Mouse (Mus musculus) cerebellum, postnatal 14 days (tissue): ENCODE data around the gene Leo1.
A peak's percentile ranks its signal among the peaks of the same experiment; 100 is the strongest.
"Not testable (repeated sequence)": the region's sequence is repeated elsewhere in the genome, so short reads cannot be mapped to it uniquely, and the experiment has no call there.

Experiments used
- DNase-seq, 2 experiments: peaks; one replicate each; pipeline ENCODE4 v3.0.0; 2021; ENCODE audit warnings: mixed read lengths in 2 of 2

The Leo1 gene

DNA sequence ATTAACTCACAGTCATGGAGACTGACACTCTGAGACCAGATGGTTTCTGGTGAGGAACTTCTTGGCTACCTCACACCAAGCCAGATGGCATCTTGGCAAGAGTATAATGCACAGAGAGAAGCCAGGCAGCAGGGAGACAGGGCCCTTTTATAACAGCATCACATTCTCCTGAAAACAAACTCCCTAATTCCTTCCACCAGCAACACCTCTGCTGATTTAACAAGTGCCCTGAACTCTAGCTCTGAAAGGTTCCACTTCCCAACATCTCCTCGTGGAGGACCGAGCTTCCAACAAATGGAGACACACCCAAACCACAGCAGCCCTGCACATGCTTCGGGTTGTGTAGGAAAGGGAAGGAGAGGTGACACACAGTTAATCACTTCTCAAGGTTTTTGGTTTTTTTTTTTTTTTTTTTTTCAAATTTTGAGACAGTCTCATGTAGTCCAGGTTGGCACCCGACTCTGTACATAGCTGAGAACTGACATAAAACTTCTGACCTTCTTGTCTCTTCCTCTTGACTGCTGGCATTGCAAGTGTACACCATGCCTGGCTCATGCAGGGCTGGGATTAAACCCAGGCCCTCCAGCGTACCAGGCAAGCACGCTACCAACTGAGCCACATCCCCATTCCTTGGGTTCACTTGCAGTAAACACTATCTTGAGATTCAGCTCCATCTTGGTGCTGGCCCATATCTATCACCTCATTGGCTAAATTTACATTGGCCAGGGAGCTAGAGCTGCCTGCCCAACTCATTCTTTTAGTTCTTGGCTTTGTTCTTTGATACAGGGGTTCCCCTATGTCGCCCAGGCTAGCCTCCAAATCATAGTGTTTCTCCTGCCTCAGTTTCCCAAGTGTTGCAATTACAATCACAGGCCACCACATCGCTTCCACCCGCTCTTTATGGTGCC lies 13.7 kb upstream of the Leo1 start:
- DNase-seq, result peak; percentile 75 to 86

DNA sequence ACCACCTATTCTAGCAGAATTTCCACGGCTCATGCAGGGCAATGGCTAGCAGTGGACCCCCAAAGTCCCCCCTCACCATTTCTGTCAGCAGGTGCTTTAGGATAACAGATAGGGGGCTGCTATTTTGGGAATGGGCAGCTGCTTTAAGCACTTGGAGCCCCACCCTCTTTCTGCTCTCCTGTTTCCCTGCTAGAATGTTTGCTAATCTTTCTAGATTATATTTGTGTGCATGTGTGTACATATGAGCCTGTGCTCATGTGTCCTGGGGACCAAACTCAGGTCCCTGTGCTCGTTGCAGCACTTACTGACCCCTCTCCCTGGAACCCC lies 13.1 kb upstream of the Leo1 start:
- DNase-seq, result no peak

DNA sequence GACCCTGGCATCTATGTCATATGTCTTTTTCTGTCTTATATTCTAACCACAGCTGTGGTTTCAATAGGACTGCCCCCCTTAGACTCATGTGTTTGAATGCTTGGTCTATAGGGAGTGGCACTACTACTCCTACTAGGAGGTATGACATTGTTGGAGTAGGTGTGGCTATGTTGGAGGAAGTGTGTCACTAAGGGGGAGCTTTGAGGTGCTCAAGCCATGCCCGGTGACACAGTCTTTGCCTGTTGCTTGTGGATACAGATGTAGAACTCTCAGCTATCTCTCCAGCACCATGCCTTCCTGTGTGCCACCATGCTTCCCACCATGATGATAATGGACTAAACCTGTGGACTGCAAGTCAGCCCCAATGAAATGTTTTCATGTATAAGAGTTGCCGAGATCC lies 12.3 kb upstream of the Leo1 start:
- DNase-seq, result no peak

DNA sequence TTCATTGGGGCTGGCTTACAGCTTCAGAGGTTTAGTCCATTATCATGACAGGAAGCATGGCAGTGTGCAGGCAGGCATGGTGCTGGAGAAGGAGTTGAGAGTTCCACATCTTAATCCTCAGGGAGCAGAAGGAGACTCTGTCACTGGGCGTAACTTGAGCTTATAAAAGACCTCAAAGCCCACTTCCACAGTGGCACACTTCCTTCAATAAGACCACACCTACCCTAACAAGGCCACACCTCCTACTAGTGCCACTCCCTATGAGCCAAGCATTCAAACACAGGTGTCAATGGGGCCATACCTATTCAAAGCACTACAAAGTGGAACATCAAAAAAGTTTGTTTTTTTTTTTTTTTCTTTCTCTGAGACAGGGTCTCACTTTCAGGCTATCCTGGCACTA lies 11.7 kb upstream of the Leo1 start:
- no peak for DNase-seq

DNA sequence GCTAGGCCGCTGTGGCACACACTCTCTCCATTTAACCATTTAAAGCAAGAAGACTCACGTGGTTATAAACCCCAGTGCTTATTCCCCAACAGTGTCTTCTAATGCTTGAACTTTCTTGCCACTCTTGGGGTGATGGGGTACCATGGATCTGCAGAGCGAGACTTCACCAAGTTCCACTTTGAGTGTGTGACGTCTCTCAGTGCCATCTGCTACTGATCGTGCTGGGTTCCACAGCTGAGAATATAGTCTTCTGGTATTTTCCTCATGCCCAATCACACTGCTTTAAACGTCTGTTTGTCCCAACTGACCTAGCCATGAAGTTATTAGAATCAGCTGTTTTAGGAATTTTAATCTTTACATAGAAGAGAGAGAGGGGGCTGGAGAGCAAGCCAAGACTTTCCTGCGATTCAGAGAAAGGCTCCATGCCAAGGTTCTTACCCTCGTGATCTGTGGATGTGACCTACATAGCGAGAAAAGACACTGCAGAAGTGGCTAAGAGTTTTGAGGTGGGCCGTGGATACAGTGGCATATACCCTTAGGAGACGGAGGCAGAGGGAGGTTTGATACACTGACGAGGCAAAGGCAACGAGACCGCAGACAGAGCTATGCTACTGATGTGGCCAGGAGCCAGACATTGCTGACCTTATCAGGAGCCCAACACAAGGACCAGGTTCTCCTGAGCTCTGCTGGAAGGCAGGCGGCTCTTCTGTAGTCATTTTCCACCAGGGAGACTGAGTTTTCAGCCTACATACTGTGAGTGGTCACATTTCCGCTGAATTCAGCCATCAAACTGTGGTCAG lies 10.3 kb upstream of the Leo1 start:
- DNase-seq, result peak; percentile 67 to 72

DNA sequence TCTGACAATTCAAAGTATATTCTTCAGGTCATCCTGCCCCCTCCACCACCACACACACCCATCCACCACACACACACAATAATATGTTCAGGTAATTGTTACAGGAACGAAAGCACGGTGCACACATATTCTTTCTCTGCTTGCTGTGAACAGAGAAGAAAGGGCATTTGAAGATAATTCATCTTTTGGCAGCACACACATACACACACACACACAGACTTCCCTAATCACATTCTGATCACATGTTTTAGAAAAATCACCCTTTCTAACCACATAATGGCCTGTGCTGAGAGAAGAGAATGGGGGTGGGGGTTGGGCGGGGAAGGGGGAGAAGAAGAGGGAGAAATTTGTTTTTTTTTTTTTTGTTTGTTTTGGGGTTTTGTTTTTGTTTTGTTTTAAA lies 8.6 kb upstream of the Leo1 start:
- no peak for DNase-seq

DNA sequence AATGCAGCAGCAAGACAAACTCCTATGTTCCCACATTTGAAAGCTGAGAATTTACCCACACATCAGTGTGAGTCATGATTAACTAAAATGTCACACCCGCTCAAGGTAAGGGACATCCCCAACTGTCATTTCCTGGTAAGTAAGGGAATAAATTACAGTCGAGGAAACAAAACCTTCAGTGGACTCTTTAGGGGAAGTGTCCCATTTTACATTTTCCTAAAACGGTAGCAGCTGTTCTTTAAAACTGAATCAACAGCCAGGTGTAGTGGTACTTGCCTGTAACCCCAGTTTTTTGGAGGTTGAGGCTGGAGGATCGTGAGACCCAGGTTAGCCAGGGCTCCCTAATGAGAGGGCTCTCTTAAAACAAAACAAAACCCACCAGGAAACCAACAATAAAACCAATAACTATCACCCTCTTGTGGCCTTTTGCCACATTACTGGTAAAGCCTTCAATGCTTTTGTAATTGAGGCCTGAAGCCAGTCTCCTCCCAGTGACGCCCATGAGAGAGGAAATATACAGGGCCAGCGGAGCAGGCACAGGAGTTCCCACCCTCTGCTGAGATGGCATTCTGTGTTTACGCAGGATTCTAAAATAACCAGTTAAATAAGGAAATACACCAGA lies 7.0 kb upstream of the Leo1 start:
- peak; percentile 78 to 80 for DNase-seq

DNA sequence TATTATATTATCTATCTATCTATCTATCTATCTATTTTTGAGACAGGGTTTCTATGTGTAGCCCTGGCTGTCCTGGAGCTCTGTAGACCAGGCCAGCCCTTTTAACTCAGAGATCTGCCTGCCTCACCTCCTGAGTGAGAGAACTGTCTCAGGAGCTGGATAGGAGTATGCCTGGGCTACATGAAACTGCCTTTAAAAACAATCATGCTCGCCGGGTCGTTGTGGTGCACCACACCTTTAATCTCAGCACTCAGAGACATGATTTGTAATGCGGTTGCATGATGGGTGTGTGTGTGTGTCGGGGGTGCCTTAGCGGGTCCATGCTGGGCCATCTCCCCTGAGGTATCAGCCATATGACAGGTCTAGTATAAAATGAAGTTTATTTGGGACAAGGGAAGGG lies 6.5 kb upstream of the Leo1 start:
- no peak for DNase-seq

DNA sequence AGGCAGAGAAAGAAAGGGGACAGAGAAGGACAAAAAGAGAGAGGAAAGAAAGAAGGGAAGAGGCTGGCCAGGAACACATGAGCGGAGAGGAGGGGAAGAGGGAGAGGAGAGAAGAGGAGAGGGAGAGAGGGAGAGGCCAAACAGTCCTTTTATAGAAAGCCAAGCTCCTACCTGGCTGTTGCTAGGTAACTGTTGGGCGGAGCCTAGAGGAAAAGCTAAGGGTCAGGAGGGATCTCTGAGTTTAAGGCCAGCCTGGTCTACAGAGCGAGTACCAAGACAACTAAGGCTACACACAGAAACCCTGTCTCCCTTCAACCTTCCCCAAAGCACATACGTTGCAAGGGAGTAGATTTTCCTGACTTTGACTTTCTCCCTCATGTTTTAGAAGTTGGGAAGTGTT lies 6.0 kb upstream of the Leo1 start:
- no peak for DNase-seq

DNA sequence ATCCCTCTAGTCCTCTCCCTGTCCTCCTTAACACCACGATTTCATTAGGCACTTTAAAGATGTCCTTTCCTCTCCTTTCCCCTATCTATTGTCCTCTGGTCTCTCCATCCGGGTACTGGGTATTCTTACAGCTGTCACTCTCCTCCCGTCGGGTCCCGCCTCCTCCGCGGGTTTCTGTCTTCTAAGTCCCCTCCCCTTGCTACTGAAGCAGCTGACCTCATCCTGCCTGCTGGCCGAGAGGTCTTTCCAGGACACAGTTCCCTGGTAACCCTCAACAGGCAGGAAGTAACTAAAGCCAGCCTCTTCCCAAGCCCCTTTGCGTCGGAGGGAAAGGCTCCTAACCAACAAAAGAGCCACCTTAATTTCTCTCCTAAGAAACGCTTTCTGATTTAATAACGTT lies 5.4 kb upstream of the Leo1 start:
- peak; percentile 71 to 82 for DNase-seq

DNA sequence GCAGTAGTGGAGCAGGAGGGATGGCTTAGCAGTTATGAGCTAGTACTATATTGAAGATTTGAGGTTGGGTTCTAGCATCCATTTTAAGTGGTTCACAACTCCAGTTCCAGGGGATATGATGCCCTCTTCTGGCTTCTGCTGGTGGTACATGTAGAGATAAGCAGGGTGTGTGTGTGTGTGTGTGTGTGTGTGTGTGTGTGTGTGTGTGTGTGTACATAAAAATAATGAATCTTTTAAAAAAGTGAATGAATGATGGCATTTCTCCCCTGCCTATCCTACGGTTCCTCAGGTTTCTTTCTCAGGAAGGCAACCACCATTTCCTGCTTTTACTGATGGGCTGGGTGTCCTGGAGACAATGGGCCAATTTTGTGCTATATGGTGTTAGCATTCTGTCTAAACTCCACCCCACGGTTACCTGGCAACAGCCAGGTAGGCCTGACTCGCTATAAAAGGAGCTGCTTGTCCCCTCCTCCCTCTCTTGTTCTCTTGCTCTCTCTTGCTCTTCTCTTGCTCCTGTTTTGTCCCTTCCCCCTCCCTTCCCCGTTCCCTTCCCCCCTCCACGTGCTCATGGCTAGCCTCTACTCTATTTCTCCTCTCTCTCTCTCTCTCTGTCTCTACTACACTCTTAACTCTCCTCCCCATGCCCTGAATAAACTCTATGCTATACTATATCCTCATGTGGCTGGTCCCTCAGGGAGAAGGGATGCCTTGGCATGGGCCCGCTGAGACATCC lies 3.5 kb upstream of the Leo1 start:
- peak in 1 of 2 experiments; percentile 69 for DNase-seq

DNA sequence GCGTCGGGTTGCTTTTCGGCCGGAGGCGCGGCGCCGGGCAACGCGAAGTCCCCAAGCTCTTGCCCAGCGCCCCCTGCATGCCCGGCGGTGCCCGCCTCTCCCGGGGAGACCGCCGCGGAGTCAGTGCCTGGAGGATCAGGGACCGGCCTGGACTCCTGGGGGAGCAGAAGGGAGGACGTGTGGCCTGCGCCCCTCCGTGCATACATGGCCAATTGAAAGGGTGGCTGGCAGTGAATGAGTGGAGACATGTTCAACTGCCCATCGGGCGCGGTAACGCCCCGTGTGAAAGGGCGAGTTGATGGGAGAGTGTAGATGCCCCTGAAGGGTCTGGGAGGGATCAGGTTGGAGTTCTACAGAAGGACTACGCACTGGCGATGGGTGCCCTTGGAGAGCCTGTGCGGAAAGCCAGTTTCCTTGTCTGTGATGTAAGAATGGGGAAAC lies 387 bp downstream of the Leo1 start:
- DNase-seq, result no peak

DNA sequence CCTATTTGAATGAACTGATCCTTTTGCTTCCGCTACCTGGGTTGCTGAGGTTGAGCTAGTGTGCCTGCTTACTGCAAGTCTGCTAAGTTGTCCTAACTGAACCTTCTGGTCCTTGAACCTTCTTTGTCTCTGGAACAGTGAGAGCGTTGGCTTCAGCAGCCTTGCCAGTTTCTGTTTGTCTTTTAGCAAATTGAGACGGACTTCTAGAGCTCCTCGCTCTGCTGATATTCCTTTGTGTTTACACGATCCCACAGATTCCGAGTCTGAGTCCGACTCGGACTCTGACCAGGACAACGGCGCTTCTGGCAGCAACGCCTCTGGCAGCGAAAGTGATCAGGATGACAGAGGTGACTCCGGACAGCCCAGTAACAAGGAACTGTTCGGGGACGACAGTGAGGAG lies 3.7 kb downstream of the Leo1 start:
- no peak for DNase-seq

DNA sequence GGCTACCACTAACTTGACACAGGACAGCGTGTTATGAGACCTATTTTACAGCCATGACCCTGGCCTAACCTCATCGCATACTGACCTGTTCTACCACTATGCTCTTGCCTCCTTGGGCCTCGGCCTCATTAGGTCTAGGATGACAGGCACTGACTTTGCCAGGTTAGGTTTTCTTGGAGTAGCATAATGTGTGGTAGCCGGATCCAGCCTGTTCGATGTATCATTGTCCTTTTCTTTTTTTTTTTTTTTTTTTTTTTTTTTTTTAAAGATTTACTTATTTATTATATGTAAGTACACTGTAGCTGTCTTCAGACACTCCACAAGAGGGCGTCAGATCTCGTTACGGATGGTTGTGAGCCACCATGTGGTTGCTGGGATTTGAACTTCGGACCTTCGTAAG lies 5.2 kb downstream of the Leo1 start:
- DNase-seq, result not testable (repeated sequence)

DNA sequence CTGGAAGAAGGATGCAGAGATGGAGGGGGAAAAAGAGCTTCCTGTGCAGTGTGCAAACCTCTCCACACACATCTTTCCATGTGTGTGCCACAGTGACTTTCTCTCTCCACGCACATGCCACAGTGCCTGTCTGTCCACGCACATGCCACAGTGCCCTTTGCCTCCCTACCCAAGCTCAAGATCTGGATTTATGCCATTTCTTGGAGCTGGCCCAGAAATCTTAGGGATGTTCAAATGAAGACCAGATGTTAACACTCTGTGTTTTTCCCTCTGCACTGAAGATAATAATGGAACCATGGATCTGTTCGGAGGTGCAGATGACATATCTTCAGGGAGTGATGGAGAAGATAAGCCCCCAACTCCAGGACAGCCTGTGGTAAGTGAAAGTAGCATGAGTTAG lies 6.7 kb downstream of the Leo1 start:
- no peak for DNase-seq

DNA sequence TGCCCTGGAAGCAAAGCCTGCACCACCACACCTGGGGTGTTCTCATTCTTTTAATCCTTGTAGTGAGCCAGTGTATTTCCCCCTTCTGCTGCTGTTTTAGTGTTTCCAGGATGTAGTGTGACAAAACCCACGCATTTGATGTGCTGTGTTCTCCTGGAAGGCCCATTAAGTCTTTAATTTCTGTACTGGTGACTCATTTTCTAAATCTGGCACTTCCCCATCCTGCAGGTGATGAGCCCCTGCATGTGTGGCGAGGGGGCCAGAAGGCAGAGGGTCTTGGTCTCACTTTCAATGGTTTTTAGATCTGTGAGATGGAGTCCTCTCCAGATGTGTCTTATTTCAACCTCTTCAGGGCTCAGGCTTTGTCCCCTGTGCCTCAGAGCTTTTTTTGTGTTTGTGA lies 12.7 kb downstream of the Leo1 start:
- no peak for DNase-seq

DNA sequence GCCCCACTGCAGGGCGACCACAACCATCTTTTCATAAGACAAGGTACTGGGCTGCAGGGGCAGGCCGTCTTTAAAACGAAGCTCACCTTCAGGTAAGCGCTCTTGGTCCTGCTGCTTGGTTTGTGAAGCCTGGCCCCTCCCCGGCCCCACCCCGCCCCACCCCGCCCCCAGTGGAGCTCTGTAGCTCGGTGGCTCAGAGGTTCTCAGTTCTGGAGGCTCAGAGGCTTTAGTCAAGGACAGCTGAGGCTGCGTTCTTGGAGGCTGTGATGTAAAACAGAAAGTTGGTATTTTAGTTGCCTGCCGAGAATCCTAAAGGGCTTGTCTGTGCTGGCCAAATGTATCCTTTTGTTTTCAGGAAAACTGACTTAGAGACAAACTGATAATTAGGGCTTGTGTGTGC lies 14.4 kb downstream of the Leo1 start:
- DNase-seq, result no peak

DNA sequence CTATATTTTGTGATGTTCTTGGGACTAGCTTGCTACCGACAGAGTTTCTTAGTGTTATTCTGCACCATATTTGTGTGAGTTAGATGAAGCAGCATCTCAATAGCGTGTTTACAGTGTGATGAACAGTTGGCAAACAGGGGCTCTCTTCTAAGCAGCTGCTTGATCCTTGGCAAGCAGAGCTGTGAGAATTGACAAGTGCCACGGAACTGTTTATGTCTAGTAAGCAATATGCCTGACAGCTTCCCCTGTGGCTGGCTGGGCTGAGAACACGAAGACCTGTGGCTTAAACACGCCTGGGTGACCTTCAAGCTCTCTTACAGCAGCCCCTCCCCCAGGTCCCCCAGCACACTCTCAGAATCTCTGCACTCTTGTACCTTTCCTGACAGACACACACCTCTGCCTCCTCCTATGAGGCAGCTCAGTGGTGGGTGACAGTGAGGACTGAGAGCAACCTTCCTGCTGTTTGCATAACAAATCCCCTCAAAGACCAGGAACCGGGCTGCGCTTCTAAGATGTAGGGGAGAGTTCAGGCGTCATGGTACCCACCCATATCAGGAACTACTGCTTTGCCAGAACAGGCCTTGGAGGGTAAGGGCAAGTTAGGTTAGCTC lies 21.8 kb downstream of the Leo1 start:
- no peak for DNase-seq

DNA sequence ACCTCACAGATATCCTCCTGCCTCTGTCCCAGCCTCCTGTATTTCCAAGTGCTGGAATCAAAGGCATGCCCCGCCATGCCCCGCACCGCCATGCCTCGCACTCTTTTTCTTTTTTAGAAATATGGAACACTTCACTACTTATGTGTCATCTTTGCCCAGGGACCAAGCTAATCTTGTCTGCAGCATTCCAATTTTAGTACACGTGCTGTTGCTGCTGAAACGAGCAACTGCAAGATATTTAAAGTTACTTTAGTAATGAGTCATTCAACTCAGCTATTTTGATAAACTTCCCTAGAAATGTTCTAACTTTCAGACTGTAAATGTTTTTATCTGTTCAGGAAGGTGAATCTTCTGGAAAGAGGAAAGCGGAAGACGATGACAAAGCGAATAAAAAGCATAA lies 24.5 kb downstream of the Leo1 start:
- DNase-seq, result no peak

DNA sequence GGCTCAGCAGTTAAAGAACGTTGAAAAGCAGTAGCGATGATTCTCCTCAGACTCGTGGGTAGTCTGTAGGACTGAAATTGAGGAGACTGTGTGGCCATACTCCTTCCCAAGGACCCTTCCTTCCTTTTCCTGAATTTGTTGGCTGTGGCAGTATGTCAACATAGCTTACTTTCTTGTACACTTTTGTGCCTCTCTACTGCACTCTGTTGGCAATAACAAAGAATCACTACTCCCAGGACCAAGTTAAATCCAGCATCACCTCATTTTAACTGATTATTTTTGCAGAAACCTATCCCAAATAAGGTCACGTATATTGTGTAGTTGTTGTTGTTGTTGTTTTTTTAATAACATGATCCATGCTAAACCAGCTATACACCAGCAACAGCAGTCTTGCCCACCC lies 25.3 kb downstream of the Leo1 start:
- DNase-seq, result no peak

DNA sequence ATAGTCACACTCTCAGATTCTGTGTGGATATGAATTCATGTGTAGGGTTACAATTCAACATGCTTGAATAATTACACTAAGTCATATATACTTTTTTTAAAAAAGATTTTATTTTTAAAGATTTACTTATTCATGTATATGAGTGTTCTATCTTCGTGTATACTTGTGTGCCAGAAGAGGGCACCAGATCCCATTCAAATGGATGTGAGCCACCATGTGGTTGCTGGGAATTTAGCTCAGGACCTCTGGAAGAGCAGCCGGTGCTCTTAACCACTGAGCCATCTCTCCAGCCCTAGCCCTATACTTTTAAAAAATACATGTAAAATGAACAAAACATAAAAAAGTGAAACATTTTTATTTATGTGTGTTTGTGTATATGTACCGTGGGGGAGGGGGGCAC lies 26.3 kb downstream of the Leo1 start:
- DNase-seq, result no peak

DNA sequence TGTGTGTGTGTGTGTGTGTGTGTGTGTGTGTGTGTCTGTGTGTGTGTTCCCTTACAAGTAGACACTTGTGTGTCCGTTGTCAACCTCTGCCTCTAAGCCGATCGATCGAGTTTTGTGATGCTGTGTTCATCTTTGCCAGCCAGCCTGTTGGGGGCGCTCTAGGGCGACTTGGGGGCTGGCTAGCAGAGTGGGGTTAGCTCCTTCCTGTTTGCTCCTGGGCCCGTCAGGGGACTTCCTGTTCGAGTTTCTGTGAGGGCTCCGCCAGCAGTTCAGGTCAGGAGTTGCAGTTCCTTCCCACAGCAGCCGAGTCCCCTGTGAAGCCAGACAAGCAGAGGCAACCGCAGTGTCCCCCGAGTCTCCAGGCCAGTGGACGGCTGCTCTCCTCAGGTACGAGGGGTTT lies 27.0 kb downstream of the Leo1 start:
- DNase-seq, result peak in 1 of 2 experiments; percentile 42

DNA sequence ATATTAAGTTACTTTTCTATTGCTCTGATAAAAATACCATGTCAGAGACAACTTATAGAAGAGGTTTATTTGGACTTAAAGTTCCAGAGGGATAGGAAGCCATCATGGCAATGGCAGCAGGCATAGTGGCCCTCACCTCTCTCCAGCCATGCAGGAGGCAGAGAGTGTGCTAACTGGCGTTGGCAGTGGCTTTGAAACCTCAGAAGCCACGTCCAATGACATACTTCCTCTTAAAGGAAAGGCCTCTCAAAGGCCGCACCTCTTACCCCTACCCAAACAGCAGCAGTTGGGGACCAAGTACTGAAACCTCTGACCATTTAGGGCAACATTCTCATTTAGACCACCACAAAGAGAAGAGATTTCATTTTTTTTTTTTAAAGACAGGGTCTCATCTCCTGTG lies 35.9 kb downstream of the Leo1 start:
- no peak for DNase-seq
